Mouse (Mus musculus) urinary bladder, adult 2 months (tissue): ENCODE measurements at regions not wholly inside any gene's neighbourhood (a gene's known extent, or its start where the extent isn't known, plus 50 kb on each side); places are given as distances from the start of the nearest gene placed in this dataset.

Experiments
- DNase-seq: peaks from one replicate; pipeline ENCODE4 v3.0.0; 2022; ENCODE audit warnings: low spot score

GRCm38 (mm10) chr12:25265066-25265465, 168.1 kb upstream of the Id2 start:
- DNase-seq, result no peak

- no peak for DNase-seq
Measured at GRCm38 (mm10) chr12:25264408-25264807, 167.5 kb upstream of the Id2 start.

- no peak for DNase-seq
Measured at GRCm38 (mm10) chr12:25262461-25262860, 165.5 kb upstream of the Id2 start.

DNA sequence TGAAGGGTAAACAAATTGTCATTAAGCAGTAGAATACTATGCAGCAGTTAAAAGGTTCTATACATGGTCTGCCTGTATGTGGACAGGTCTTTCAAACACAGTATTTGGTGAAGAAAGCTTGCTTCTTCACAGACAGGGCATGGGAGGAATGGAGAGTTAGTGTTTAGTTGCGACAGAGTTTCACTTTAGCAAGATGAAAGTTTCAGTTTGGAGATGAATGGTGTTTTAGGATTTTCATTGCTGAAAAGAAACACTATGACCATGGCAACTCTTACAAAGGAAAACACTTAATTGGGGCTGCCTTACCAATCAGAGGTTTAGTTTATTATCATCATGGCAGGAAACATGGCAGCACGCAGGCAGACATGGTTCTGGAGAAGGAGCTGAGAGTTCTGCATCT, 162.2 kb upstream of the Id2 start:
- no peak for DNase-seq

DNA sequence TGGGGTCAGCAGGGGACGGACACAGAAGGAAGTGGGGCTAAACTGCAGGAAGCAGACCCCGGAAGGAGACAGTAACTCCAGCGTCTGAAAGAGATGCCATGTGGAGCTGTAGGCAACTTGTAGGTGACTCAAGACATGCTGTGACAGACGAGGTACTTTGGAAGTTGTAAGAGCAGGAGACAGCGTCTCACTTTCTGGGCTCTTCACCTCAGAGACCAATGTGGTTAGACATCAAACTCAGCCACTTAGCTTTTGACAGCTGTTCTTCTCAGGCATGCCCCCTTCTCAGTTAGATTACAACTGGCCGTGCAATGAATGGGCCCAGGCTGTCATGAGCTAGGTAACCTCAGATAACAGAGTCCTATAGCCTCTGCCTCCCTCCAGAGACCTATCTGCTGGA, 159.3 kb upstream of the Id2 start:
- DNase-seq, result no peak

- DNase-seq, result no peak
Measured at GRCm38 (mm10) chr12:25254716-25255115, 157.8 kb upstream of the Id2 start.

- no peak for DNase-seq
Measured at GRCm38 (mm10) chr12:25252776-25253510, 156.0 kb upstream of the Id2 start.

DNA sequence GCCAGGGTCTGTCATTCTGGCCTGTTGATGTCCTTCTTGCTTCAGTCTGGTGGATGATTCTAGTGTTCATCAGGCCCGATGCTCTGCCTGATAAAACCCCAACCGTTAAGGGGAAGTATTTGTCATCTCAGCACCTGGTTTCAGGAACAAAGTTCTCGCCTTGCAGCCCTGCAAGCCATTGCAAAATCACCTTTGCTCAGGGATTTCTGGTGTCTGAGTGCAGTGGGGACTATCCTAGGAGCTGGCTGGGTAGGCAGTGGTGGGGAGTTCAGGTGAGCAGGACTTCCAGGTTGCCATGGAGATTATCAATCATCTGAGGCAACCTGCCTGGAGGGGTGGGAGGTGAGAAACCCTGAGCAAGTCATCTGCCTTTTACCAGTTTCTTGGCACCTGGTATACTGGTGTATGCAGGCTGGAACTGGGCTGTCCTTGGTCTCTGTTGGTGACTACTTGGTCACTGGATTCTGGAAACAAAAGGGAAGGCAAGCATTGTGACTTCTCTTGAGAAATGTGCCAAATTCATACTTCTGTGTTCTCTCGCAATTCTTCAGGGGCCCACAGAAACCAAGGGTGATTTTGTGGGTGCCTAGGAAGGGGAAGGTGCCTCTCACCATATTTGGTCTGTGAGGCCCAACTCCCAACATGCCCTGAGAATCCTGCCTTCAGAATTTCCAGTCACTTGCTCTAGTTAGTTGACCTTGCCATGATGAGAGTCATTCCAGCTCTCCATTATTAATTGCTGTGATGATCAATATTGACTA, 154.7 kb upstream of the Id2 start:
- no peak for DNase-seq

- no peak for DNase-seq
Measured at GRCm38 (mm10) chr12:25250881-25251280, 153.9 kb upstream of the Id2 start.

GRCm38 (mm10) chr12:25248681-25249366, 151.9 kb upstream of the Id2 start:
- DNase-seq, result no peak

GRCm38 (mm10) chr12:25246566-25246965, 149.6 kb upstream of the Id2 start:
- no peak for DNase-seq

DNA sequence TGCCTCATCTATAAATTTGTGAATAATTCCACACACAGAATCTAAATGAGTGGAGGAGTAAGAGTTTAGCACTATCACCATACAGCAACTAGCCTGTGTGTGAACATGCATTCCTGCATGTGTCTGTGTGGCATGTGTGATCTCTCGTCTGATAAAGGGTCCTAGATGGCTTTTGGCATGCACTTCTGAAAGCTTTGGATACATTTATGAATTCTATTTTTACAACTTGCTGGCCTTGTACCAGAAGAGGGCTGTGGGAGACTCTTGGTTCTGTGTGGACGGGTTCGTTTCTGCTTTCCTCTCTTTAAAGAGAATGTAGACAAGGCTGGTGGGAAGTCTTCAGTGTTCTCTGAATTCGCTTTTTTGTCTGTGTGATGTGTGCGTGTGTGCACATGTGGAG, 148.7 kb upstream of the Id2 start:
- DNase-seq, result no peak

DNA sequence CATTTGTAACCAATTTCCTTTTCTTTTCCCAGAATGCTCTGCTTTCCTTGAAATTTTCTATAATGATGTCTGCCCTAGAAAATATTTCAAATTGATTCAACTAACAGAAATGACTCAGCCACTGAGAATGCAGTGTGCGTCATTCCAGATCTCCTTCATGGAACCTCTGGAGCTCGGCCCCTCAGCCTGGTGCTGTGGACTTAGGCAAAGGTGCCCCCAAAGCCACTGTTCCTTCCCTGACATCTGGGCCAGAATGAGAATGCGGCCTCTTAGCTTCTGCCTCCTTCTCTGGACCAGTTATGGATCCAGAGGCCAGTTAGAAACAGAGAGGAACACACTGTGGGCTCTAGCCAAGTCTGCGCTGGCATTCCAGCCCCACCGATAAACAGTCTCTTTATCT, 148.3 kb upstream of the Id2 start:
- no peak for DNase-seq

DNA sequence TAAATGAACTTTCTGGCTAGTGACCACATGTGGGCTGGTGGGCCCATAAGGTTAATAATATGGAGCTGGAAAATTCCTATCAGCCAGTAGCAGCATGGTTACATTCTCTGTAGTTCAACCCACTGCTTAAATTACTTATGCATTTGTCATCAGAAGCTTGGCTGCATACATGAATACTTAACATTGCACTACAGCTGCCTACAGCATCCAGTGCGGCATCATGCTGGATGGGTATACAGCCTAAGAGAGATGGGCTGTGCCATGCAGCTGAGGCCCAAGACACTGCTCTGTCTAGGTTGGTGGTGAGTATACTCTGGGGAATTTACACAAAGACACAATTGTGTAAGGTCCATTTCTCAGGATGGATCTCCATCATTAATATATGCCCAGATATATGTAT, 147.7 kb upstream of the Id2 start:
- no peak for DNase-seq

- DNase-seq, result no peak
Measured at GRCm38 (mm10) chr12:25243901-25244300, 147.0 kb upstream of the Id2 start.

GRCm38 (mm10) chr12:25242369-25242768, 145.4 kb upstream of the Id2 start:
- DNase-seq, result no peak

GRCm38 (mm10) chr12:25241675-25242074, 144.7 kb upstream of the Id2 start:
- no peak for DNase-seq

DNA sequence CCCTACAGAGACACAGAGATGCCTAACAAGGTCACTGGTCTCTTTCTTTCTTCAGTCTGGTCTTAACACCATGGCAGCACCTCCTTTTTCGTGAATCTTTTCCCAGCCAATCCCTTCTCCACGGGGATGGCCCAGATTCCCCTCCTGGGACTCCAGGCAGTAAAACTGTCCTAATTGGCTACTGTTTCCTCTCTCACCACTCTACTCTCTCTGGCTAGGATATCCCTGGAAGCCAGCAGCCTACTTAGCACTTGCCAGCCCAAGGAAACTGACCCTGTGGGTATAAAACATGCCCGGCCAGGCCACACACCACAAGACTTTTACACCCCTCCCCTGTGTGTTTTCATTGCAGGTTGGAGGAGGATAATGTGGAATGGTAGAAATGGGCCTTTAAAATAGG, 143.9 kb upstream of the Id2 start:
- DNase-seq, result no peak

DNA sequence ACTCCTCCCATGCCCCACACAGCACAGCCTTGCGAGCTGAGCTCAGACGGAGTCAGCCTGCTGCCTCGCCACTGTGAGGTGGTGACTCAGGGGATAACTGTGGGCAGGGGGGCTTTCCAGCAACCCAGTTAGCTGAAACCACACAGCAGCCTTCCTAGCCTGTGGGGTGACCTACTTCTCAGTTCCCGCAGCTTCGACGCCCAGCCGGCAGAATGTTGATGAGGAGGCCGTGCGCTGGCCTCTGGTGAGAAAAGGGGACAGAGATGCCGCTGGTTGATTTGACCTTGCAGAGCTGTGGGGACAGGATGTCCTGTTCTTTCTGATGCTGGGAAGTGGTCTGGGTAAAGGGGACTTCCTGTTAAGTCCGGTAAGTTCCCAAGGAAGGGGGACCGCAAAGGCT, 143.2 kb upstream of the Id2 start:
- DNase-seq, result no peak

GRCm38 (mm10) chr12:25235071-25235470, 138.1 kb upstream of the Id2 start:
- no peak for DNase-seq

- DNase-seq, result no peak
Measured at GRCm38 (mm10) chr12:25234636-25235035, 137.7 kb upstream of the Id2 start.

GRCm38 (mm10) chr12:25233027-25233535, 136.1 kb upstream of the Id2 start:
- DNase-seq, result no peak
